Mouse (Mus musculus): ENCODE measurements around the gene Gsto2.

GRCm38 (mm10) chr19:47908961-47909371 is 43.6 kb downstream of the Gsto2 start:
- no peak for TF ChIP-seq CTCF (IDR thresholded peaks at IDR 0.05; ENCODE audit: low read depth)
- no peak for TF ChIP-seq EP300 (IDR thresholded peaks at IDR 0.05; ENCODE audit: low read depth)
